ENCODE assay signal across 21 mouse cellular contexts in genomic region chr17:56343466-56343865, GRCm38 (mm10). TPM values are rescaled to one million over a fixed set of nuclear protein-coding genes. Genes with fewer than 3 reads are reported as not detected.
A peak's percentile ranks its signal among the peaks of the same experiment; 100 is the strongest.
DNase-seq lines count a peak whose midpoint lies in the region; ATAC-seq lines count a peak whose summit lies in the region.
"Had no signal": no experiment of that assay in that cellular context is flagged by ENCODE, and none has a peak within 500 bp of the region (broad histone marks: within the 10 kb centered on the region; RNA-seq: fewer than 3 reads in every experiment).

No protein-coding gene starts in this region.

- no peak overlapping the region for H3K27ac ChIP-seq in heart, embryonic 13.5 days (replicated peaks)
- 0 out of 2 replicates have a peak overlapping the region, but pooled peaks have one; percentile 25 for H3K27ac ChIP-seq in liver, embryonic 15.5 days (replicated peaks)
- H3K27ac ChIP-seq: embryonic facial prominence, embryonic 12.5 days; gastrocnemius, adult 2 months; heart, embryonic 15.5 days; hindbrain, embryonic 15.5 days had no signal

- no peak for DNase-seq in heart, postnatal 36 days
- DNase-seq in Muller cell, postnatal 12 days (ENCODE audit: inconsistent ontology term) = no peak
- DNase-seq in testis, postnatal 10 days (ENCODE audit: low spot score) = no peak
- DNase-seq: adrenal gland, adult 2 months; adrenal gland, postnatal 36 days; cerebellum, adult 2 months; cerebellum, postnatal 10 days; embryo, embryonic 11 days; gastrocnemius, adult 2 months; gastrocnemius, postnatal 25 days; heart, adult 11 months had no signal

- intact Hi-C loops in heart, postnatal 36 days (cut with DNase I) = no loop called here

- no peaks in the 10 kb centered on the region for H3K9me3 ChIP-seq in heart, embryonic 13.5 days
- no peaks in the 10 kb centered on the region for H3K9me3 ChIP-seq in liver, embryonic 15.5 days (replicated peaks)
- H3K9me3 ChIP-seq: embryonic facial prominence, embryonic 12.5 days; heart, embryonic 15.5 days; hindbrain, embryonic 15.5 days had no signal

- WGBS in heart, embryonic 13.5 days = 89% methylated on average over 3 of the region's 3 CpGs
- WGBS in liver, embryonic 15.5 days (ENCODE audit: insufficient replicate concordance) = 52% methylated on average over 3 of the region's 3 CpGs

- no peak for ATAC-seq in heart, embryonic 13.5 days (ENCODE audit: extremely low read depth, insufficient number of reproducible peaks, low FRiP score, low TSS enrichment)
- ATAC-seq in granulocyte monocyte progenitor cell, adult 5-6 weeks (replicated peaks; ENCODE audit: poor library complexity, severe bottlenecking) = peak; percentile 71
- ATAC-seq in liver, embryonic 15.5 days (ENCODE audit: insufficient read depth) = no peak
- ATAC-seq: forebrain, embryonic 14.5 days had no signal

- H3K9ac ChIP-seq in heart, embryonic 13.5 days = peak overlapping the region; percentile 24; the same call in 1 of the 2 replicates
- H3K9ac ChIP-seq in liver, embryonic 15.5 days = no peak overlapping the region
- H3K9ac ChIP-seq: embryonic facial prominence, embryonic 12.5 days; heart, embryonic 15.5 days; hindbrain, embryonic 15.5 days had no signal

- H3K36me3 ChIP-seq in heart, embryonic 13.5 days = peaks cover 7% of the 10 kb centered on the region
- no peaks in the 10 kb centered on the region for H3K36me3 ChIP-seq in liver, embryonic 15.5 days (replicated peaks)
- H3K36me3 ChIP-seq: heart, embryonic 15.5 days; hindbrain, embryonic 15.5 days had no signal

- no peaks in the 10 kb centered on the region for H3K27me3 ChIP-seq in heart, embryonic 13.5 days (replicated peaks)
- H3K27me3 ChIP-seq in liver, embryonic 15.5 days = no peaks in the 10 kb centered on the region
- H3K27me3 ChIP-seq: CH12.LX; embryonic facial prominence, embryonic 12.5 days; heart, embryonic 15.5 days; hindbrain, embryonic 15.5 days had no signal

- H3K4me2 ChIP-seq in heart, embryonic 13.5 days = no peak overlapping the region
- no peak overlapping the region for H3K4me2 ChIP-seq in liver, embryonic 15.5 days
- H3K4me2 ChIP-seq: embryonic facial prominence, embryonic 12.5 days; heart, embryonic 15.5 days; hindbrain, embryonic 15.5 days had no signal

- H3K4me3 ChIP-seq in heart, embryonic 13.5 days = no peak overlapping the region
- no peak overlapping the region for H3K4me3 ChIP-seq in liver, embryonic 15.5 days (replicated peaks)
- H3K4me3 ChIP-seq: embryonic facial prominence, embryonic 12.5 days; gastrocnemius, adult 2 months; heart, embryonic 15.5 days; hindbrain, embryonic 15.5 days had no signal

- H3K4me1 ChIP-seq in heart, embryonic 13.5 days = peaks cover 54% of the 10 kb centered on the region
- H3K4me1 ChIP-seq in liver, embryonic 15.5 days (replicated peaks) = peaks cover 70% of the 10 kb centered on the region
- H3K4me1 ChIP-seq: embryonic facial prominence, embryonic 12.5 days had no signal

RNA-seq across cellular contexts. Expression of gene Kdm4b, which starts 17.6 kb away (rescaled TPM):
- 25.5 and 25.9 TPM in 2 replicates for polyA plus RNA-seq in heart, embryonic 13.5 days (2015; fragmentation: Nextera tagmentation; extraction: Ambion mirVana)
- 10 to 100 TPM; 38.0 to 40.9 TPM for total RNA-seq in heart, postnatal 36 days (2021)
- total RNA-seq in granulocyte monocyte progenitor cell, adult 5-6 weeks (2014; fragmentation: Nextera tagmentation) = 7.7 and 13.3 TPM in 2 replicates
- 5.7 and 8.9 TPM in 2 replicates for total RNA-seq in granulocyte monocyte progenitor cell, adult 5-6 weeks (2017)
- 7.0 and 9.5 TPM in 2 replicates for polyA plus RNA-seq in liver, embryonic 15.5 days (2015; fragmentation: Nextera tagmentation; extraction: Ambion mirVana)

RNA-seq across cellular contexts. Expression of gene Uhrf1, which starts 40.3 kb away (rescaled TPM):
- polyA plus RNA-seq in heart, embryonic 13.5 days (2015; fragmentation: Nextera tagmentation; extraction: Ambion mirVana) = 70.7 and 74.7 TPM in 2 replicates
- 1 to 10 TPM; 2.8 to 3.3 TPM for total RNA-seq in heart, postnatal 36 days (2021)
- total RNA-seq in granulocyte monocyte progenitor cell, adult 5-6 weeks (2014; fragmentation: Nextera tagmentation) = 149 and 159 TPM in 2 replicates
- total RNA-seq in granulocyte monocyte progenitor cell, adult 5-6 weeks (2017) = 168 and 171 TPM in 2 replicates
- polyA plus RNA-seq in liver, embryonic 15.5 days (2015; fragmentation: Nextera tagmentation; extraction: Ambion mirVana) = 96.8 and 109 TPM in 2 replicates

RNA-seq across cellular contexts. Expression of gene Arrdc5, which starts 43.4 kb away (rescaled TPM):
- polyA plus RNA-seq in heart, embryonic 13.5 days (2015; fragmentation: Nextera tagmentation; extraction: Ambion mirVana) = not detected in 2 replicates
- not detected for total RNA-seq in heart, postnatal 36 days (2021)
- not detected in 2 replicates for total RNA-seq in granulocyte monocyte progenitor cell, adult 5-6 weeks (2014; fragmentation: Nextera tagmentation)
- total RNA-seq in granulocyte monocyte progenitor cell, adult 5-6 weeks (2017) = not detected in 2 replicates
- not detected in 2 replicates for polyA plus RNA-seq in liver, embryonic 15.5 days (2015; fragmentation: Nextera tagmentation; extraction: Ambion mirVana)
- total RNA-seq: adrenal gland, adult 2 months; adrenal gland, postnatal 36 days; CH12.LX; gastrocnemius, adult 2 months; gastrocnemius, postnatal 25 days; heart, postnatal 25 days had no signal
- polyA plus RNA-seq: adrenal gland, adult 2 months; cerebellum, adult 2 months; embryonic facial prominence, embryonic 12.5 days; forebrain, embryonic 14.5 days; heart, embryonic 15.5 days; hindbrain, embryonic 11.5 days; hindbrain, embryonic 15.5 days had no signal

RNA-seq across cellular contexts. Expression of gene Plin3, which starts 50.8 kb away (rescaled TPM):
- polyA plus RNA-seq in heart, embryonic 13.5 days (2015; fragmentation: Nextera tagmentation; extraction: Ambion mirVana) = 67.1 and 71.8 TPM in 2 replicates
- total RNA-seq in heart, postnatal 36 days (2021) = 100 to 1,000 TPM; 183 to 206 TPM
- 17.0 and 19.3 TPM in 2 replicates for total RNA-seq in granulocyte monocyte progenitor cell, adult 5-6 weeks (2014; fragmentation: Nextera tagmentation)
- 29.0 and 29.2 TPM in 2 replicates for total RNA-seq in granulocyte monocyte progenitor cell, adult 5-6 weeks (2017)
- 33.3 and 36.0 TPM in 2 replicates for polyA plus RNA-seq in liver, embryonic 15.5 days (2015; fragmentation: Nextera tagmentation; extraction: Ambion mirVana)

Comparison
In these comparisons a context has a peak if more than half of its experiments do, and no peak if none do; other contexts are left out.
1. RNA of gene Uhrf1, which starts 40.3 kb away (total RNA-seq): 149 to 171 TPM in granulocyte monocyte progenitor cell, adult 5-6 weeks; 2.8 to 3.3 TPM in heart, postnatal 36 days; every median in the first group is over 10 times any median in the second.